Mouse (Mus musculus) G1E (cell line): ENCODE results near the gene Ncoa3. TPM values are rescaled to one million over a fixed set of nuclear protein-coding genes. Genes with fewer than 3 reads are reported as not detected.

Experiments used
- ATAC-seq: 2 replicates; pipeline ENCODE4 v1.8.0; 2016; ENCODE audit warnings: mild to moderate bottlenecking; ENCODE audit not compliant: insufficient number of reproducible peaks, poor library complexity, low FRiP score, severe bottlenecking; ENCODE audit errors: extremely low read depth
- DNase-seq: peaks from one replicate; pipeline ENCODE4 v3.0.0; 2012; ENCODE audit warnings: low spot score
- H3K27me3 ChIP-seq: 2 replicates; pipeline ENCODE4 v1.6.1; 2012; ENCODE audit warnings: mild to moderate bottlenecking, low read length, inconsistent platforms; ENCODE audit not compliant: insufficient read depth
- H3K36me3 ChIP-seq: replicated peaks from 2 replicates; pipeline ENCODE3; 2012; ENCODE audit warnings: mild to moderate bottlenecking, inconsistent platforms
- H3K4me1 ChIP-seq: 2 replicates; pipeline ENCODE4 v1.6.1; 2012; ENCODE audit warnings: low read depth, low read length, inconsistent platforms, mixed read lengths; ENCODE audit not compliant: insufficient read depth
- H3K4me3 ChIP-seq: 2 replicates; pipeline ENCODE4 v1.5.1; 2012; ENCODE audit warnings: low read depth, mild to moderate bottlenecking, inconsistent platforms, low read length, moderate library complexity, mixed read lengths
- H3K9me3 ChIP-seq: replicated peaks from 2 replicates; pipeline ENCODE4 v1.6.1; 2012; ENCODE audit warnings: inconsistent platforms
- CTCF ChIP-seq: IDR thresholded peaks from 2 replicates; pipeline ENCODE4 v1.5.1; 2012; ENCODE audit warnings: low read depth, low read length, inconsistent platforms, mixed read lengths
- GATA1 ChIP-seq: IDR thresholded peaks from 2 replicates; pipeline ENCODE4 v1.6.1; 2012; ENCODE audit warnings: borderline replicate concordance, low read length, inconsistent platforms, mixed read lengths
- GATA2 ChIP-seq: IDR thresholded peaks from 2 replicates; pipeline ENCODE4 v1.6.1; 2012; ENCODE audit warnings: low read depth, low read length, inconsistent platforms, borderline replicate concordance
- POLR2AphosphoS5 ChIP-seq: IDR thresholded peaks from 2 replicates; pipeline ENCODE4 v1.6.1; 2012; ENCODE audit warnings: low read depth, low read length, inconsistent platforms; ENCODE audit not compliant: insufficient replicate concordance
- TAL1 ChIP-seq: conservative IDR thresholded peaks from 2 replicates; pipeline ENCODE4 v1.6.1; 2012; ENCODE audit warnings: low read depth, low read length, inconsistent platforms, mixed read lengths
- polyA plus RNA-seq: library from polyadenylated mRNA; stranded (reverse); fragments of >175 nt; gene quantifications from 2 replicates; pipeline ENCODE4 v1.2.3, GENCODE M21; 2012
- total RNA-seq, 2 experiments: library from RNA; stranded (forward) in 1 of 2; stranded (reverse) in 1 of 2; fragments of 200-1000 nt in 1 of 2; fragments of >200 nt in 1 of 2; fragmentation: Nextera tagmentation in 1 of 2; gene quantifications; 2 replicates each; pipeline ENCODE4 v1.2.3; 2014 to 2017

Gene Ncoa3
- total and polyA plus RNA-seq, 3 experiments = 8.2 to 17.9 (median 14.6) TPM

GRCm38 (mm10) chr2:166034967-166035490 lies 42.6 kb downstream of the Ncoa3 start:
- H3K4me3 ChIP-seq = no peak overlapping the region
- no peaks in the 10 kb centered on the region for H3K36me3 ChIP-seq
- no peaks in the 10 kb centered on the region for H3K9me3 ChIP-seq
- DNase-seq = no peak
- no peak for ATAC-seq
- TF ChIP-seq TAL1 (no peak), POLR2AphosphoS5 (no peak), CTCF (no peak), GATA2 (no peak), GATA1 (no peak)
- peaks cover 13% of the 10 kb centered on the region; the same call in 1 of the 2 replicates for H3K27me3 ChIP-seq
- peaks cover 18% of the 10 kb centered on the region for H3K4me1 ChIP-seq

GRCm38 (mm10) chr2:166035725-166036124 lies 43.3 kb downstream of the Ncoa3 start:
- H3K36me3 ChIP-seq = no peaks in the 10 kb centered on the region
- no peak overlapping the region for H3K4me3 ChIP-seq
- DNase-seq (peak; percentile 9), ATAC-seq (no peak)
- no peaks in the 10 kb centered on the region for H3K9me3 ChIP-seq
- peaks cover 7% of the 10 kb centered on the region; the same call in 1 of the 2 replicates for H3K27me3 ChIP-seq
- H3K4me1 ChIP-seq = peaks cover 11% of the 10 kb centered on the region
- TF ChIP-seq POLR2AphosphoS5 (no peak), GATA1 (no peak), GATA2 (no peak), CTCF (no peak), TAL1 (no peak)

GRCm38 (mm10) chr2:166039681-166040080 lies 47.2 kb downstream of the Ncoa3 start:
- DNase-seq = no peak
- H3K36me3 ChIP-seq = no peaks in the 10 kb centered on the region
- no peak for ATAC-seq
- no peak for TF ChIP-seq GATA2
- no peak for TF ChIP-seq GATA1
- TF ChIP-seq POLR2AphosphoS5 = no peak
- no peak for TF ChIP-seq TAL1
- no peak for TF ChIP-seq CTCF
- H3K27me3 ChIP-seq = no peaks in the 10 kb centered on the region
- H3K4me1 ChIP-seq = peaks cover 12% of the 10 kb centered on the region
- H3K9me3 ChIP-seq = no peaks in the 10 kb centered on the region
- no peak overlapping the region for H3K4me3 ChIP-seq

- DNase-seq = peak; percentile 5
- ATAC-seq = peak; percentile 98
Observed at GRCm38 (mm10) chr2:166042542-166042941, 50.1 kb downstream of the Ncoa3 start.

GRCm38 (mm10) chr2:166045006-166045405 lies 52.6 kb downstream of the Ncoa3 start:
- no peak for ATAC-seq
- no peaks in the 10 kb centered on the region for H3K9me3 ChIP-seq
- TF ChIP-seq POLR2AphosphoS5 (no peak), GATA2 (no peak), GATA1 (no peak), CTCF (no peak), TAL1 (no peak)
- peaks cover 12% of the 10 kb centered on the region for H3K4me1 ChIP-seq
- peaks cover 17% of the 10 kb centered on the region for H3K36me3 ChIP-seq
- DNase-seq = no peak
- no peaks in the 10 kb centered on the region for H3K27me3 ChIP-seq
- H3K4me3 ChIP-seq = no peak overlapping the region

More at GRCm38 (mm10) chr2:166042542-166042941, 50.1 kb downstream of the Ncoa3 start:
- Histone ChIP-seq H3K36me3 (peaks cover 5% of the 10 kb centered on the region), H3K27me3 (no peaks in the 10 kb centered on the region), H3K9me3 (no peaks in the 10 kb centered on the region), H3K4me3 (no peak overlapping the region), H3K4me1 (peaks cover 12% of the 10 kb centered on the region)
- TF ChIP-seq GATA1 = no peak
- peak; percentile 52 for TF ChIP-seq TAL1

- TF ChIP-seq CTCF = peak; percentile 41
- no peak for TF ChIP-seq GATA1
- ATAC-seq (no peak), DNase-seq (peak; percentile 6)
- H3K27me3 ChIP-seq = no peaks in the 10 kb centered on the region
- no peaks in the 10 kb centered on the region for H3K9me3 ChIP-seq
- peaks cover 12% of the 10 kb centered on the region for H3K4me1 ChIP-seq
- peaks cover 21% of the 10 kb centered on the region for H3K36me3 ChIP-seq
- H3K4me3 ChIP-seq = no peak overlapping the region
Observed at GRCm38 (mm10) chr2:166045549-166046501, 53.4 kb downstream of the Ncoa3 start.
